Mouse (Mus musculus) stomach, postnatal 0 days (tissue): Measurements from ENCODE around the gene Hspa1l. TPM values are rescaled to one million over a fixed set of nuclear protein-coding genes. Genes with fewer than 3 reads are reported as not detected.
"Not testable (repeated sequence)": the region's sequence is repeated elsewhere in the genome, so short reads cannot be mapped to it uniquely, and the experiment has no call there.

Source experiments
- ATAC-seq: fragments of 200-750 bp; cut with Nextera tagmentation; 2 replicates; pipeline ENCODE4 v1.8.0; 2017; ENCODE audit not compliant: low FRiP score, low TSS enrichment
- DNase-seq: peaks from one replicate; pipeline ENCODE4 v3.0.0-alpha.2; 2016; ENCODE audit warnings: low spot score
- H3K27ac ChIP-seq: fragments of 300-500 bp; sonication (generic); replicated peaks from 2 replicates; pipeline ENCODE4 v1.5.1; 2014; ENCODE audit warnings: mild to moderate bottlenecking, control low read depth
- H3K27me3 ChIP-seq: fragments of 300-500 bp; sonication (generic); 2 replicates; pipeline ENCODE4 v1.6.1; 2014; ENCODE audit warnings: low read length; ENCODE audit not compliant: control insufficient read depth, insufficient read depth
- H3K36me3 ChIP-seq: fragments of 300-500 bp; sonication (generic); 2 replicates; pipeline ENCODE4 v1.6.1; 2014; ENCODE audit warnings: low read length, mixed read lengths; ENCODE audit not compliant: control insufficient read depth, insufficient read depth
- H3K4me1 ChIP-seq: fragments of 300-500 bp; sonication (generic); replicated peaks from 2 replicates; pipeline ENCODE4 v1.6.1; 2014; ENCODE audit warnings: antibody characterized with exemption; ENCODE audit not compliant: control insufficient read depth, insufficient read depth
- H3K4me2 ChIP-seq: fragments of 300-500 bp; sonication (generic); replicated peaks from 2 replicates; pipeline ENCODE4 v1.6.1; 2014; ENCODE audit warnings: low read depth, mild to moderate bottlenecking, control low read depth, moderate library complexity
- H3K4me3 ChIP-seq: fragments of 300-500 bp; sonication (generic); 2 replicates; pipeline ENCODE4 v1.5.1; 2014; ENCODE audit warnings: low read depth, low read length, control low read depth
- H3K9ac ChIP-seq: fragments of 300-500 bp; sonication (generic); 2 replicates; pipeline ENCODE4 v1.6.1; 2014; ENCODE audit warnings: mild to moderate bottlenecking, low read length, control low read depth, mixed read lengths
- H3K9me3 ChIP-seq: fragments of 300-500 bp; sonication (generic); 2 replicates; pipeline ENCODE4 v1.6.1; 2016; ENCODE audit warnings: low read length; ENCODE audit not compliant: control insufficient read depth
- CTCF ChIP-seq: IDR thresholded peaks from 2 replicates; pipeline ENCODE4 v1.5.1; 2016; ENCODE audit warnings: antibody characterized with exemption, low read depth, mild to moderate bottlenecking, moderate library complexity
- EP300 ChIP-seq: optimal IDR thresholded peaks from 2 replicates; pipeline ENCODE3; 2016; ENCODE audit warnings: antibody characterized with exemption
- WGBS: fragments of 180-500 bp; shearing (Covaris S2); extraction: QIAGEN DNeasy Blood & Tissue Kit; methylation state at CpG from one replicate; pipeline ENCODE4 v1.1.7; 2014; 5-methylcytosine and 5-hydroxymethylcytosine counted together
- polyA plus RNA-seq: library from polyadenylated mRNA; unstranded; fragments of >200 nt; fragmentation: Nextera tagmentation; extraction: Ambion mirVana; gene quantifications from 2 replicates; pipeline ENCODE4 v1.2.1, GENCODE M21; 2015

The Hspa1l gene
- 0.25 and 0.48 TPM in 2 replicates for polyA plus RNA-seq

GRCm38 (mm10) chr17:34972069-34972749, at the start of gene Hspa1l, which contains the start of gene Hspa1a:
Gene Hspa1l, plus strand, starts transcription at chr17:34972703.
Gene Hspa1a, minus strand, starts transcription at chr17:34972156.
- not testable (repeated sequence) for H3K4me1 ChIP-seq, H3K36me3 ChIP-seq, H3K9me3 ChIP-seq, H3K27me3 ChIP-seq
- peak within 1 kb of the TSS; percentile 54 for H3K4me2 ChIP-seq
- H3K9ac ChIP-seq: peak within 1 kb of the TSS; percentile 27; the same call in 1 of the 2 replicates
- WGBS: under 1% methylated on average over 26 of the region's 33 CpGs
- ATAC-seq (peak; percentile 96), DNase-seq (peak; percentile 78)
- peak within 1 kb of the TSS; percentile 24 for H3K4me3 ChIP-seq
- peak within 1 kb of the TSS; percentile 61 for H3K27ac ChIP-seq

GRCm38 (mm10) chr17:34922939-34923338, 49.6 kb upstream of the Hspa1l start:
- no peak for TF ChIP-seq EP300
- TF ChIP-seq CTCF: peak; percentile 56
- H3K9ac ChIP-seq: no peak overlapping the region
- no peaks in the 10 kb centered on the region for H3K4me1 ChIP-seq
- H3K9me3 ChIP-seq: no peaks in the 10 kb centered on the region
- no peak overlapping the region for H3K27ac ChIP-seq
- H3K36me3 ChIP-seq: no peaks in the 10 kb centered on the region
- DNase-seq (no peak), ATAC-seq (0 out of 2 replicates have a peak, but pooled peaks have one; percentile 9)
- 51% methylated on average over 6 of the region's 6 CpGs for WGBS
- H3K4me3 ChIP-seq: no peak overlapping the region
- no peaks in the 10 kb centered on the region for H3K27me3 ChIP-seq
- H3K4me2 ChIP-seq: no peak overlapping the region

GRCm38 (mm10) chr17:34924258-34924657, 48.2 kb upstream of the Hspa1l start:
- no peak for DNase-seq
- Histone ChIP-seq H3K9me3 (no peaks in the 10 kb centered on the region), H3K36me3 (no peaks in the 10 kb centered on the region), H3K27me3 (no peaks in the 10 kb centered on the region), H3K27ac (no peak overlapping the region), H3K4me3 (no peak overlapping the region), H3K9ac (no peak overlapping the region), H3K4me2 (no peak overlapping the region), H3K4me1 (no peaks in the 10 kb centered on the region)
- no peak for TF ChIP-seq CTCF
- no peak for TF ChIP-seq EP300
- WGBS: 63% methylated on average over 5 of the region's 5 CpGs
- no peak for ATAC-seq

- Histone ChIP-seq H3K4me2 (no peak overlapping the region), H3K4me3 (no peak overlapping the region), H3K9me3 (no peaks in the 10 kb centered on the region), H3K27ac (no peak overlapping the region), H3K27me3 (no peaks in the 10 kb centered on the region), H3K36me3 (no peaks in the 10 kb centered on the region), H3K4me1 (peaks cover 3% of the 10 kb centered on the region; the same call in 1 of the 2 replicates), H3K9ac (no peak overlapping the region)
- no peak for ATAC-seq
- TF ChIP-seq EP300 (no peak), CTCF (no peak)
- no peak for DNase-seq
- WGBS: 87% methylated on average over 18 of the region's 18 CpGs
Measured at GRCm38 (mm10) chr17:34927306-34928019, 45.0 kb upstream of the Hspa1l start.

- TF ChIP-seq CTCF (no peak), EP300 (no peak)
- Histone ChIP-seq H3K27ac (no peak overlapping the region), H3K27me3 (no peaks in the 10 kb centered on the region), H3K9ac (no peak overlapping the region), H3K9me3 (no peaks in the 10 kb centered on the region), H3K36me3 (no peaks in the 10 kb centered on the region), H3K4me1 (peaks cover 3% of the 10 kb centered on the region; the same call in 1 of the 2 replicates), H3K4me2 (no peak overlapping the region), H3K4me3 (no peak overlapping the region)
- ATAC-seq (no peak), DNase-seq (no peak)
- WGBS: 57% methylated on average over 4 of the region's 4 CpGs
Measured at GRCm38 (mm10) chr17:34928841-34929240, 43.7 kb upstream of the Hspa1l start.
